8 mouse cellular contexts compared by ENCODE assay signal in the genomic region with DNA sequence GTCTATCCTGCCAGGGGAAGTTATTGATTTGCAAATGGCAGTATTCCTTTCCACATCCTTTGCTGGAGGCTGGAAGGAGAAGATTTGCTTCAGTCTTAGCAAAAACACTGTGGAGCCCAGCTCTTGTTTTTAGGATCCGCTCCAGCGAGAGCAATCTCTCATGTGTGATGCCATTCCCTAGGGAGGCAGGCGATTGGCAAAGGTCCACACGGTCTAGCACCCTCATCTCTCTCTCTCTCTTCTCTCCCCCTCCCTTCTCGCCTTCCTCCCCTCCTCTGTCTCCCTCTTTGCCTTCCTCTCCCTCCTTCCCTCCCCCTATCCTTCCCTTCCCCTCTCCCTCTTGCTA. TPM values are rescaled to one million over a fixed set of nuclear protein-coding genes. Genes with fewer than 3 reads are reported as not detected.
DNase-seq lines count a peak whose midpoint lies in the region; ATAC-seq and TF ChIP-seq lines count a peak whose summit lies in the region.

No protein-coding gene starts in this region.

- peaks cover 53% of the 10 kb centered on the region for H3K4me1 ChIP-seq in E14TG2a.4 (replicated peaks; ENCODE audit: low read depth, low read length)
- peaks cover 6 to 15% of the 10 kb centered on the region in 2 experiments for H3K4me1 ChIP-seq in heart, embryonic 14.5 days (ENCODE audit: control insufficient read depth in 2 of 2, insufficient read depth in 2 of 2, low read length in 2 of 2)
- peaks cover 31% of the 10 kb centered on the region for H3K4me1 ChIP-seq in liver, embryonic 12.5 days

- peak; percentile 44 for ATAC-seq in frontal cortex, adult (ENCODE audit: low TSS enrichment)
- ATAC-seq in heart, embryonic 14.5 days (ENCODE audit: insufficient number of reproducible peaks, insufficient read depth, low FRiP score, low read depth): no peak
- no peak for ATAC-seq in liver, embryonic 12.5 days

- peak overlapping the region; percentile 51 for H3K4me3 ChIP-seq in E14TG2a.4 (replicated peaks; ENCODE audit: low read length)
- H3K4me3 ChIP-seq in heart, embryonic 14.5 days (ENCODE audit: control insufficient read depth in 1 of 2, insufficient read depth in 1 of 2, low read depth in 1 of 2, low read length in 2 of 2): peak overlapping the region; percentile 32 to 34; a peak in 3 of 4 replicates
- peak overlapping the region; percentile 36; the same call in 1 of the 2 replicates for H3K4me3 ChIP-seq in liver, embryonic 12.5 days

- H3K9me3 ChIP-seq in E14TG2a.4 (ENCODE audit: low read length): no peaks in the 10 kb centered on the region
- no peaks in the 10 kb centered on the region for H3K9me3 ChIP-seq in heart, embryonic 14.5 days (ENCODE audit: control insufficient read depth, low read length)
- H3K9me3 ChIP-seq in liver, embryonic 12.5 days (replicated peaks): no peaks in the 10 kb centered on the region

- H3K27ac ChIP-seq in heart, embryonic 14.5 days (replicated peaks in 1 of 2; ENCODE audit: control insufficient read depth in 1 of 2, insufficient read depth in 1 of 2, low read depth in 2 of 2, low read length in 2 of 2): no peak overlapping the region
- H3K27ac ChIP-seq in liver, embryonic 12.5 days: no peak overlapping the region

- H3K9ac ChIP-seq in heart, embryonic 14.5 days (ENCODE audit: low read length): peak overlapping the region; percentile 62
- no peak overlapping the region for H3K9ac ChIP-seq in liver, embryonic 12.5 days

- no peaks in the 10 kb centered on the region for H3K36me3 ChIP-seq in E14TG2a.4 (ENCODE audit: insufficient read depth, low read length)
- H3K36me3 ChIP-seq in heart, embryonic 14.5 days (ENCODE audit: control insufficient read depth, insufficient read depth, low read length): no peaks in the 10 kb centered on the region
- peaks cover 3% of the 10 kb centered on the region; the same call in 1 of the 2 replicates for H3K36me3 ChIP-seq in liver, embryonic 12.5 days

- no peak for DNase-seq in frontal cortex, postnatal 25 days (ENCODE audit: low spot score in 2 of 2)
- DNase-seq in right cerebral cortex, postnatal 4 days: peak; percentile 58
- DNase-seq in B cell, adult 2 months: no peak
- no peak for DNase-seq in MN1 (ENCODE audit: low spot score)

- WGBS in heart, embryonic 14.5 days: 22% methylated on average over 5 of the region's 5 CpGs
- 45% methylated on average over 5 of the region's 5 CpGs for WGBS in liver, embryonic 12.5 days (ENCODE audit: insufficient replicate concordance)

- H3K4me2 ChIP-seq in heart, embryonic 14.5 days (ENCODE audit: low read length): peak overlapping the region; percentile 77
- H3K4me2 ChIP-seq in liver, embryonic 12.5 days: peak overlapping the region; percentile 63

- no peak for TF ChIP-seq CTCF in E14TG2a.4 (conservative IDR thresholded peaks at IDR 0.05; ENCODE audit: low read length)

- H3K27me3 ChIP-seq in E14TG2a.4 (ENCODE audit: insufficient read depth, low read length): peaks cover 15% of the 10 kb centered on the region
- H3K27me3 ChIP-seq in heart, embryonic 14.5 days (ENCODE audit: control insufficient read depth, insufficient read depth, low read length): no peaks in the 10 kb centered on the region
- peaks cover 6% of the 10 kb centered on the region; the same call in 1 of the 2 replicates for H3K27me3 ChIP-seq in liver, embryonic 12.5 days (replicated peaks)

RNA-seq across cellular contexts. Expression of a gene that starts 29.0 kb away (rescaled TPM):
- polyA plus RNA-seq in heart, embryonic 14.5 days (2014; fragmentation: Nextera tagmentation; extraction: Ambion mirVana): 10.1 and 10.6 TPM in 2 replicates
- polyA plus RNA-seq in liver, embryonic 12.5 days (2016; fragmentation: Nextera tagmentation; extraction: Ambion mirVana): 16.9 and 17.1 TPM in 2 replicates
